Mouse (Mus musculus): ENCODE results near the gene Rundc3a.
A peak's percentile ranks its signal among the peaks of the same experiment; 100 is the strongest.
"Not testable (repeated sequence)": the region's sequence is repeated elsewhere in the genome, so short reads cannot be mapped to it uniquely, and the experiment has no call there.

The Rundc3a gene

GRCm38 (mm10) chr11:102393238-102393634 lies at the start of gene Rundc3a:
Gene Rundc3a (plus strand): TSS chr11:102393403.
- DNase-seq (ENCODE audit: low spot score in 2 of 2): peak; percentile 98

GRCm38 (mm10) chr11:102344458-102344857 lies 48.7 kb upstream of the Rundc3a start:
- DNase-seq (ENCODE audit: low spot score in 2 of 2): no peak

- no peak for DNase-seq (ENCODE audit: low spot score in 2 of 2)
Observed at GRCm38 (mm10) chr11:102346926-102347325, 46.3 kb upstream of the Rundc3a start.

GRCm38 (mm10) chr11:102347683-102348082 lies 45.5 kb upstream of the Rundc3a start:
- DNase-seq (ENCODE audit: low spot score in 2 of 2): no peak

- DNase-seq (ENCODE audit: low spot score in 2 of 2): no peak
Observed at GRCm38 (mm10) chr11:102348101-102348585, 45.1 kb upstream of the Rundc3a start.

- no peak for DNase-seq (ENCODE audit: low spot score in 2 of 2)
Observed at GRCm38 (mm10) chr11:102348771-102349170, 44.4 kb upstream of the Rundc3a start.

- no peak for DNase-seq (ENCODE audit: low spot score in 2 of 2)
Observed at GRCm38 (mm10) chr11:102349189-102349954, 43.8 kb upstream of the Rundc3a start.

- no peak for DNase-seq (ENCODE audit: low spot score in 2 of 2)
Observed at GRCm38 (mm10) chr11:102350416-102350815, 42.8 kb upstream of the Rundc3a start.

GRCm38 (mm10) chr11:102350981-102351523 lies 42.2 kb upstream of the Rundc3a start:
- DNase-seq (ENCODE audit: low spot score in 2 of 2): no peak

DNA sequence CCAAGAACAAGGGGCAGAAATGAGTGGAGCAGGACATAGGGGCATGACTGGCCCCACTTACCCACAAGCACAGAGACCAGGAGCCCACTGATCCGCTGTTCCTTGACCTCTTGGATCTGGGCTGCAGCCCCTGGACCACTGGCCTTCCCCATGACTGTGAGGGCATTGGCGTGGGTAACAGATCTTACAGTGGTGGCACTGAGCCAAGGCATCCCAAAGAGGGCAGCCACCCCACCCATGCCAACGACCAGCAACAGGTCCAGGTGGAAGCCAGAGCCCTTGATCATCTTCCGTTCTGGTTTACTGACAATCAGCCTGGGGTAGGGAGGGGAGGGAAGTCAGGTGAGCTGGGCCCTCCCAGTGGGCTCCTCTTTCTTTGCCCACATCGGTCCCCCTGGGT lies 40.8 kb upstream of the Rundc3a start:
- DNase-seq (ENCODE audit: low spot score in 2 of 2): no peak

GRCm38 (mm10) chr11:102353021-102353431 lies 40.2 kb upstream of the Rundc3a start:
- no peak for DNase-seq (ENCODE audit: low spot score in 2 of 2)

- DNase-seq (ENCODE audit: low spot score in 2 of 2): no peak
Observed at GRCm38 (mm10) chr11:102355501-102355900, 37.7 kb upstream of the Rundc3a start.

- DNase-seq (ENCODE audit: low spot score in 2 of 2): no peak
Observed at GRCm38 (mm10) chr11:102356190-102356589, 37.0 kb upstream of the Rundc3a start.

DNA sequence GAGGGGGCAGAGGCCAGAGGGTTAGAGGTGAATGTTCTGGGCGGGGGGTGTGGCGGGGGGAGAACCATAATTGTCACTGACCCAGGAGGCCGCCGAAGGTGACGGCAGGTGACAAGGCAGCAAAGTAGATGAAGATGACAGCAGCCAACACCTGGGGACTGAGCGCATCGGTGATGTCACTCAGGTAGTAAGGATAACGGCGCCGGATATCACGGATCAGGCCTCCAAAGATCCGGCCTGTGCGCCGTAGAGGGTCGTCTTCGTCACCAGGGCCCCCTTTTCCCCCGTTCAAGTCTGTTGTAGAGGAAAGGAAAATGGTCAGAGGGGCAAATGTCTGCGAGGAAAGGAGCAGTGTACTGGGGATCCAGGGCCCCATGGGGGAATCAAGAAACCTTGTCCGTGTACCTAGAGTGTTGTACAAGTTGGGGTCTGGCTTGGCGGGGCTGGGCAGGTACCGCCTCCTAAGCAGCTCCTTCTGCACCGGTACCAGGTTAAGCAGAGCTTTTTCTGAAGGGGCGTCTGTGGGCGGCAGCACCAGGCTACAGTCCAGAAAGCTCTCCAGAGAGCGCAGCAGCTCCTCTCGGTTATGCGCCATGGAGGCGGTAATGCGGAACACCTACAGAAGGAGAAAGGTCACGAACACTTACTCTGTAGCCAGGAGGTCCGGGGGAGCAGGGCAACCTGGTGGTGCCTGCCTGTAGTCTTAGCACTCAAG lies 36.4 kb upstream of the Rundc3a start:
- no peak for DNase-seq (ENCODE audit: low spot score in 2 of 2)

- no peak for DNase-seq (ENCODE audit: low spot score in 2 of 2)
Observed at GRCm38 (mm10) chr11:102358365-102358764, 34.8 kb upstream of the Rundc3a start.

GRCm38 (mm10) chr11:102361776-102362495 lies 31.3 kb upstream of the Rundc3a start:
- no peak for DNase-seq (ENCODE audit: low spot score in 2 of 2)

- no peak for DNase-seq (ENCODE audit: low spot score in 2 of 2)
Observed at GRCm38 (mm10) chr11:102363623-102364022, 29.6 kb upstream of the Rundc3a start.

- no peak for DNase-seq (ENCODE audit: low spot score in 2 of 2)
Observed at GRCm38 (mm10) chr11:102364570-102365371, 28.4 kb upstream of the Rundc3a start.

DNA sequence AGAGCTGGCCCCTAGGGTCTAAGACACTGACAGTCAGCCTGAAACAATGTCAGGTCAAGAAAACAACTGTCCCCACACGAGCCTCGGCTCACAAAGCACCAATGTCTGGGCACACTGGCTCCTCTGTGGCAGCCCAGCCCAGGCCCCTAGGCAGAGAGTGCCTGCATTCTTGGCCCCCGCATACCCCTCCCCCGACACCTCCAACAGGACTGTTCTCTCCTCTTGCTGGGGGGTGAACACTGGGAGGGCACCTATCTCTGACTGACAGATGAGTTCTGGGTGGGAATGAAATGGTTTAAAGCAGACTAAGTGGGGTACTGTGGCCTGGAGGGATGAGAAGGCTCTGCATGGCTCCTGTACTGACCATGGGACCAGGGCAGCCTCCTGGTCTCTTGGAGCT lies 27.5 kb upstream of the Rundc3a start:
- DNase-seq (ENCODE audit: low spot score in 2 of 2): no peak

GRCm38 (mm10) chr11:102366103-102366502 lies 27.1 kb upstream of the Rundc3a start, which contains the start of gene Slc4a1:
Gene Slc4a1 (minus strand): TSS chr11:102366203.
- DNase-seq (ENCODE audit: low spot score in 2 of 2): not testable (repeated sequence)
